Mouse (Mus musculus) cortical plate, adult 2 months (tissue): Measurements from ENCODE around the gene Opn1sw.

Source experiments
- CTCF ChIP-seq: fragments of 200-500 bp; IDR thresholded peaks from 2 replicates; pipeline ENCODE4 v1.5.1; 2011; ENCODE audit warnings: mild to moderate bottlenecking, control low read depth, low read length; ENCODE audit not compliant: insufficient read depth; ENCODE audit errors: extremely low read depth
- POLR2A ChIP-seq: fragments of 200-500 bp; IDR thresholded peaks from 2 replicates; pipeline ENCODE4 v1.6.1; 2011; ENCODE audit warnings: mild to moderate bottlenecking, low read length, control low read depth; ENCODE audit not compliant: insufficient read depth; ENCODE audit errors: extremely low read depth

DNA sequence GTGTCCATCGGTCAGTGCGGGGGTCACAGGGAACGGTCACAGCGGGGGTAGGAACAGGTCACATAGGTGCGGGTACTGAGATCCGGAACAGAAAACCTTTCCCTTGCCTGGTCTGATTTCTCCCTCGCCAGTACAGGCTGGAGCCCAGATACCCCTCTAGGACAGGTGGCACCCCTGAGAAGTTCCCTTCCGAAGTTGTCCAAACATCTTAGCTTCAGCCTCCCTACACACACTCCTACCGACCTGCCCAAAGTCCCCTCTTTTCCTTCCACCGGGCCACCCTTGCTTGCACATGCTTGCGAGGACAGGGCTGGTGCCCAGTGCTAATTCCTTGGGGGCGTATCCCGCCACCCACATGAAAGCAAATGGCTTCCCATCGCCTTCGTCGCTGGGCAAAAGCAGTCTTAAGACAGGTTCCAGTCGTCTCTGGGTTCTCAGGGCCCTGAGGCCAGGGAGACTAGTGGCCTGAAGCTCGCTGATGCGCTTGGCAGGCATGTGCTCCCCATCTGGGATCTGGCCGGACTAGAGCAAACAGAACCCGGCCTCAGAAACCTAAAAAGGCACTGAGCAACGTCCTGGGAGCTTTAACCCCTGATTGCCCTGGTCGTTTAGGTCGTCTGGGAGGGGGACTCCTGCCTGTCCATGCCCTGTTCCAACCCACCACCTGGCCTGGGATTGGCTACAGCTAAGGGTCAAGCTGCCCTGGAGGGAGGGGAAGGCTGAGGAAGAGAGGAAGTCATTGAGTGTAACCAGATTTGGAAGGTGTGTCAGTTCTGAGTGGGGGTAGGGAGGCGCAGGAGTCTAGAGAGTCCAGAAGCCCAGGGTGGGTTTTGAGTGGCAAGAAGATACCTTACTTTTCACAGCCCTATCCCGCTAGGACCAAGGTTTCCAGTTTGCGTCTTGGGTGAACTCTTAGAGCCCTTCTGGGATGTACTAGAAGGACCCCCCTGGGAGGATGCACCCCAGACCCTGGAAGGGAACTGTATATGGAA, 45.8 kb upstream of the Opn1sw start:
- TF ChIP-seq CTCF (no peak), POLR2A (no peak)
